Mouse (Mus musculus): ENCODE measurements at regions not wholly inside any gene's neighbourhood (a gene's known extent, or its start where the extent isn't known, plus 50 kb on each side); places are given as distances from the start of the nearest gene placed in this dataset.

DNA sequence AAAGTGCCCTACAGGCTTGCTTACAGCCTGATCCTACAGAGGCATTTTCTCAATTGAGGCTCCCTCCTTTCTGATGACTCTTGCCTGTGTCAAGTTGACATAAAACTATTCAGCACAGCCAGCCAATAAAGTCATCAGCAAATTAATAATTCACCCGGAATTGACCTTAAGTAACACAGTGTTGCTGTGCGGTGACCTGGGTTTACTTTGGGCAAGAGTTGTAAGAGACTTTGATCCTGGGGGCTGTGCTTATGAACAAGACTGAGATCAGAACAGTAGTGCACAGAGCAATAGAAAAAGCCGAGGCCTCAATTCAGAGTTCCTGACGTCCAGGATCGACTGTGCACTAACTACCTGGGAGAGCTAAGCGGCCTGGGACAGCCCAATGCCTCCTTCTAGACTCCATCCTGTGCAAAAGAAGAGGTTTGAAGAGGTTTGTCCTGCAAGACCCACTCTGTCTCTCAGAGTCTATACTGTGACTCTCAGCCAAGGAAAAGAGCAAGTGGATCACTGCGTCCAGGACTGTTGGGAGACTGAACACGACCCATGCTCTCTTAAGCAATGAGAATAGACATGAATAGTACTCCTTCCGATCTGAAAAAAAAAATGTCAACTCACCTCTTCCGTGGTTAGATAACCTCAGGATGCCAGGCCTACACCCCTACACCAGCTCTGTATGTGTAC is 208.7 kb upstream of the Cadm1 start:
- no peak overlapping the region for H3K4me3 ChIP-seq (ENCODE audit: low read depth, low read length)
- no peak overlapping the region for H3K4me2 ChIP-seq (replicated peaks; ENCODE audit: low read depth, low read length)
- H3K9me3 ChIP-seq (ENCODE audit: control insufficient read depth, low read depth, low read length) = no peaks in the 10 kb centered on the region
- H3K27me3 ChIP-seq (ENCODE audit: control insufficient read depth, insufficient read depth, low read length) = no peaks in the 10 kb centered on the region
- 74% methylated on average over 10 of the region's 10 CpGs for WGBS
- no peak for ATAC-seq (ENCODE audit: insufficient number of reproducible peaks, insufficient read depth, low FRiP score, low read depth)
- H3K27ac ChIP-seq (ENCODE audit: low read length) = no peak overlapping the region
- no peaks in the 10 kb centered on the region for H3K4me1 ChIP-seq (ENCODE audit: control insufficient read depth, insufficient read depth, low read length)
- H3K9ac ChIP-seq (replicated peaks; ENCODE audit: low read depth, low read length) = no peak overlapping the region
- H3K36me3 ChIP-seq (ENCODE audit: control insufficient read depth, insufficient read depth, low read length) = no peaks in the 10 kb centered on the region

DNA sequence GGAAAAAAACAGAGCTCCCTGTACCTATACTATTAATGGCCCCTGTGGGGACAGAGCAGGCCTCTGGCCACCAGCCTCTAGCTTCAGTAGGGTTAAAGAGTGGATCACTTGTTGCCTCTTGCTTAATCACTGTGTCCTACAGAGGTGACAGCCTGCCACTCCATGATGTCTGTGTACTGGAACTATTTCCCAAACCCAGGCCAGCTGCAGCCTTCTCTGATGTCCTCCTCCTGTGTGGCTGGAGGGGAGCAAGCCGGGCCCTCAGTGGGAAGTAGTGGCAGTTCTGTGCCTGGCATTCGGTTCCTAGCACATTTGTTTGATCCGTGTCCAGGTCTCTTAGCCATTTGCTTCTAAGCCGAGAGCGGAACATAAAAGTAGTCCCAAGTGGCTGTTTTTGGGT is 207.7 kb upstream of the Cadm1 start:
- H3K4me1 ChIP-seq (ENCODE audit: control insufficient read depth, insufficient read depth, low read length) = no peaks in the 10 kb centered on the region
- no peak overlapping the region for H3K4me2 ChIP-seq (replicated peaks; ENCODE audit: low read depth, low read length)
- WGBS = 80% methylated on average over 5 of the region's 5 CpGs
- no peak for ATAC-seq (ENCODE audit: insufficient number of reproducible peaks, insufficient read depth, low FRiP score, low read depth)
- no peaks in the 10 kb centered on the region for H3K36me3 ChIP-seq (ENCODE audit: control insufficient read depth, insufficient read depth, low read length)
- no peak overlapping the region for H3K9ac ChIP-seq (replicated peaks; ENCODE audit: low read depth, low read length)
- no peak overlapping the region for H3K4me3 ChIP-seq (ENCODE audit: low read depth, low read length)
- H3K9me3 ChIP-seq (ENCODE audit: control insufficient read depth, low read depth, low read length) = no peaks in the 10 kb centered on the region
- H3K27me3 ChIP-seq (ENCODE audit: control insufficient read depth, insufficient read depth, low read length) = no peaks in the 10 kb centered on the region
- no peak overlapping the region for H3K27ac ChIP-seq (ENCODE audit: low read length)

- no peaks in the 10 kb centered on the region for H3K9me3 ChIP-seq (ENCODE audit: control insufficient read depth, low read depth, low read length)
- no peaks in the 10 kb centered on the region for H3K4me1 ChIP-seq (ENCODE audit: control insufficient read depth, insufficient read depth, low read length)
- 59% methylated on average over 5 of the region's 5 CpGs for WGBS
- no peaks in the 10 kb centered on the region for H3K27me3 ChIP-seq (ENCODE audit: control insufficient read depth, insufficient read depth, low read length)
- no peak overlapping the region for H3K27ac ChIP-seq (ENCODE audit: low read length)
- no peak overlapping the region for H3K4me2 ChIP-seq (replicated peaks; ENCODE audit: low read depth, low read length)
- no peak overlapping the region for H3K9ac ChIP-seq (replicated peaks; ENCODE audit: low read depth, low read length)
- H3K36me3 ChIP-seq (ENCODE audit: control insufficient read depth, insufficient read depth, low read length) = no peaks in the 10 kb centered on the region
- H3K4me3 ChIP-seq (ENCODE audit: low read depth, low read length) = no peak overlapping the region
- ATAC-seq (ENCODE audit: insufficient number of reproducible peaks, insufficient read depth, low FRiP score, low read depth) = no peak
These were observed 206.9 kb upstream of the Cadm1 start for GRCm38 (mm10) chr9:47323051-47323450.

- no peaks in the 10 kb centered on the region for H3K36me3 ChIP-seq (ENCODE audit: control insufficient read depth, insufficient read depth, low read length)
- H3K9ac ChIP-seq (replicated peaks; ENCODE audit: low read depth, low read length) = no peak overlapping the region
- no peaks in the 10 kb centered on the region for H3K27me3 ChIP-seq (ENCODE audit: control insufficient read depth, insufficient read depth, low read length)
- H3K4me3 ChIP-seq (ENCODE audit: low read depth, low read length) = no peak overlapping the region
- no peak overlapping the region for H3K4me2 ChIP-seq (replicated peaks; ENCODE audit: low read depth, low read length)
- 99% methylated on average over 2 of the region's 2 CpGs for WGBS
- H3K27ac ChIP-seq (ENCODE audit: low read length) = no peak overlapping the region
- no peaks in the 10 kb centered on the region for H3K4me1 ChIP-seq (ENCODE audit: control insufficient read depth, insufficient read depth, low read length)
- no peak for ATAC-seq (ENCODE audit: insufficient number of reproducible peaks, insufficient read depth, low FRiP score, low read depth)
- H3K9me3 ChIP-seq (ENCODE audit: control insufficient read depth, low read depth, low read length) = no peaks in the 10 kb centered on the region
These were observed 202.4 kb upstream of the Cadm1 start for GRCm38 (mm10) chr9:47327575-47327974.

DNA sequence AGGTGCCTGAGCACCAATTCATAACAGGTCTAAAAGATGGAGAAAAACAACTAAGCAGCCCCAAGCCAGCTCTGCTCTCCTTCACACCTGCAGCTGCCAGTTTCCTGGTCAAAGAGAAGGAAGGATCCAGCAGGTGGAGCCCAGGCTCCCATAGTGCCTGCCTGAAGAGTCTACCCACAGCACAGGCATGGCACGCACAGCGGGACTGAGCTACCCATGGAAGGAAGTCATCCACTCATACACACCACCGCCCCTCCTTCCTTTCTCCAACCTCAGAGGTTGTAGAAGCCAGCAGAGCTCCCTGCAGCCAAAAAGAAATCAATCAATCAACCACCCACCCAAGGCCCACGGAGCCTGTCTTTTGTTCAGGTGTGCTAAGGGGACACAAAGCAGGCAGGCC is 197.0 kb upstream of the Cadm1 start:
- 47% methylated on average over 4 of the region's 4 CpGs for WGBS
- H3K36me3 ChIP-seq (ENCODE audit: control insufficient read depth, insufficient read depth, low read length) = no peaks in the 10 kb centered on the region
- H3K27ac ChIP-seq (ENCODE audit: low read length) = no peak overlapping the region
- no peak overlapping the region for H3K9ac ChIP-seq (replicated peaks; ENCODE audit: low read depth, low read length)
- peak; percentile 78 for ATAC-seq (ENCODE audit: insufficient number of reproducible peaks, insufficient read depth, low FRiP score, low read depth)
- H3K27me3 ChIP-seq (ENCODE audit: control insufficient read depth, insufficient read depth, low read length) = no peaks in the 10 kb centered on the region
- no peak overlapping the region for H3K4me3 ChIP-seq (ENCODE audit: low read depth, low read length)
- H3K4me1 ChIP-seq (ENCODE audit: control insufficient read depth, insufficient read depth, low read length) = no peaks in the 10 kb centered on the region
- H3K9me3 ChIP-seq (ENCODE audit: control insufficient read depth, low read depth, low read length) = no peaks in the 10 kb centered on the region
- no peak overlapping the region for H3K4me2 ChIP-seq (replicated peaks; ENCODE audit: low read depth, low read length)

DNA sequence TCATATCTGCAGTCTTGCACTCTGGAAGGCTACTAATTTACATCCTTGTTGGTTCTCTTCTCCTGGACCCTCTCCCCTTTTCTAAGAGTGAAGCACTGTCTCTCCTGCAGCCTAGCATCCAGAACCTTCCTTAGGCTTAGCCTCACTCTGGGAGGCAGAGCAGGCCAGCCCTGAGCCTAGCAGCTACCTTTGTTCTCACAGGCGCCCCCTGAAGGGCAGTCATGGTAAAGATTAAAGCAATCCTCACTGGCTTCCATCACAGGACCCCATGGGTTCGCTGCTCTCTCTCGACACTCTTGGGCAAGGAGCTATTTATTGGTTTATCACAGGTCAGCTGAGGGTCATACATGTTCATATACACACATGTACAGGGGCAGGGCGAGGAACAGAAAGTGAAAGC is 191.8 kb upstream of the Cadm1 start:
- Histone ChIP-seq H3K4me1 (ENCODE audit: control insufficient read depth, insufficient read depth, low read length) (no peaks in the 10 kb centered on the region), H3K27ac (ENCODE audit: low read length) (no peak overlapping the region), H3K9me3 (ENCODE audit: control insufficient read depth, low read depth, low read length) (no peaks in the 10 kb centered on the region), H3K27me3 (ENCODE audit: control insufficient read depth, insufficient read depth, low read length) (no peaks in the 10 kb centered on the region), H3K36me3 (ENCODE audit: control insufficient read depth, insufficient read depth, low read length) (no peaks in the 10 kb centered on the region), H3K4me2 (replicated peaks; ENCODE audit: low read depth, low read length) (no peak overlapping the region), H3K4me3 (ENCODE audit: low read depth, low read length) (no peak overlapping the region), H3K9ac (replicated peaks; ENCODE audit: low read depth, low read length) (no peak overlapping the region)
- no peak for ATAC-seq (ENCODE audit: insufficient number of reproducible peaks, insufficient read depth, low FRiP score, low read depth)
- 56% methylated on average over 4 of the region's 4 CpGs for WGBS

DNA sequence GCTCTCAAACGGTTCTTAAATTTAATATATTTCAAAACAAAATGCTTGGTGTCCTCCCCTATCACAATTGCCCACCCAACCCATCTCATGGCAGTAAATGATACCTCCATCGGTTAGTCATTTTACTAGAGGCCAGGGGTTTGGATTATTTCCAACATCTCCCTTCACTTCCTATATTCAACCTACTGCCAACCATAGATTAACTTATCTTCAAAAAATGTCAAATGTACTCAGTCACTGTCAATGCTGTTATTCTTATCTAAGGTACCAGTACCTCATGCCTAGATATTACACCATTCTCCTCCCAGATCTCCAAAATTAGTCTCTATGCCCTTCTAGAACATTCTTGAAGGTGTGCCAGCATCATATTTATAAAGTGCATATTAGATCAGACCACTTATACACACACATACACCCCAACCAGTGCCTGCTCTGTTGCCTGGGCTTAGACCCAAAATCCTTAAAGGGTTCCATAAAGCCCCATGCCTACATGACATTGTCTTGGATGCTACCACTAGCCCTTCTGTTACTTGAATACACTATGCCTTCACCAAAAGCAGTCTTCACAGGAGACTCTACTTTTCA is 183.4 kb upstream of the Cadm1 start:
- no peak overlapping the region for H3K9ac ChIP-seq (replicated peaks; ENCODE audit: low read depth, low read length)
- no peaks in the 10 kb centered on the region for H3K27me3 ChIP-seq (ENCODE audit: control insufficient read depth, insufficient read depth, low read length)
- H3K9me3 ChIP-seq (ENCODE audit: control insufficient read depth, low read depth, low read length) = no peaks in the 10 kb centered on the region
- no peak for ATAC-seq (ENCODE audit: insufficient number of reproducible peaks, insufficient read depth, low FRiP score, low read depth)
- no peak overlapping the region for H3K4me3 ChIP-seq (ENCODE audit: low read depth, low read length)
- no peaks in the 10 kb centered on the region for H3K4me1 ChIP-seq (ENCODE audit: control insufficient read depth, insufficient read depth, low read length)
- H3K27ac ChIP-seq (ENCODE audit: low read length) = no peak overlapping the region
- 74% methylated on average over 2 of the region's 2 CpGs for WGBS
- no peak overlapping the region for H3K4me2 ChIP-seq (replicated peaks; ENCODE audit: low read depth, low read length)
- H3K36me3 ChIP-seq (ENCODE audit: control insufficient read depth, insufficient read depth, low read length) = no peaks in the 10 kb centered on the region

- H3K27ac ChIP-seq (ENCODE audit: low read length) = no peak overlapping the region
- no peaks in the 10 kb centered on the region for H3K27me3 ChIP-seq (ENCODE audit: control insufficient read depth, insufficient read depth, low read length)
- no peak overlapping the region for H3K4me2 ChIP-seq (replicated peaks; ENCODE audit: low read depth, low read length)
- H3K36me3 ChIP-seq (ENCODE audit: control insufficient read depth, insufficient read depth, low read length) = no peaks in the 10 kb centered on the region
- H3K4me1 ChIP-seq (ENCODE audit: control insufficient read depth, insufficient read depth, low read length) = no peaks in the 10 kb centered on the region
- H3K9me3 ChIP-seq (ENCODE audit: control insufficient read depth, low read depth, low read length) = no peaks in the 10 kb centered on the region
- no peak overlapping the region for H3K9ac ChIP-seq (replicated peaks; ENCODE audit: low read depth, low read length)
- WGBS = 87% methylated on average over 5 of the region's 5 CpGs
- no peak for ATAC-seq (ENCODE audit: insufficient number of reproducible peaks, insufficient read depth, low FRiP score, low read depth)
- no peak overlapping the region for H3K4me3 ChIP-seq (ENCODE audit: low read depth, low read length)
These were observed 179.7 kb upstream of the Cadm1 start for GRCm38 (mm10) chr9:47350301-47350700.

DNA sequence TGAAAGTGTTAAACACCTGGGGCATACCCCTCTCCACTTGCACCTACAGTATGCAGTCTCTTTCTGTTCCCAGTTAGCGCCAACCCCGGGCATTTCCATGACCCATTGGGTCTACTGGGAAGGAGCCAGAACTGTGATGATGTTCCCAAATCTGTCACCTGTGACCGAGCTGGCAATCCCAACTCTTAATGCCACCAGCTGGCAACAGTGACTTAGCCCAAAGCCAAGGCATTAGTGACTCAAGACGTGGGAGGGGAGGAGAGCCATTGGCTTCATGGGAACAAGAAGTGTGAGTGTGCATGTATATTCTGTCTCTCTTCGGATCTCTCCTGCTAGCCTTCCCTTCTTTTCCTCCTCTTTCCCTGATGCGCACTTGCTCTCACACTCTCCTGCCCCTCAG is 178.9 kb upstream of the Cadm1 start:
- no peak for ATAC-seq (ENCODE audit: insufficient number of reproducible peaks, insufficient read depth, low FRiP score, low read depth)
- no peaks in the 10 kb centered on the region for H3K4me1 ChIP-seq (ENCODE audit: control insufficient read depth, insufficient read depth, low read length)
- H3K4me2 ChIP-seq (replicated peaks; ENCODE audit: low read depth, low read length) = no peak overlapping the region
- no peaks in the 10 kb centered on the region for H3K9me3 ChIP-seq (ENCODE audit: control insufficient read depth, low read depth, low read length)
- H3K4me3 ChIP-seq (ENCODE audit: low read depth, low read length) = no peak overlapping the region
- H3K36me3 ChIP-seq (ENCODE audit: control insufficient read depth, insufficient read depth, low read length) = no peaks in the 10 kb centered on the region
- no peak overlapping the region for H3K9ac ChIP-seq (replicated peaks; ENCODE audit: low read depth, low read length)
- H3K27ac ChIP-seq (ENCODE audit: low read length) = no peak overlapping the region
- H3K27me3 ChIP-seq (ENCODE audit: control insufficient read depth, insufficient read depth, low read length) = no peaks in the 10 kb centered on the region
- WGBS = 92% methylated on average over 6 of the region's 6 CpGs

All from stomach, embryonic 14.5 days (tissue).